Mouse (Mus musculus) forebrain, embryonic 16.5 days (tissue): ENCODE results near the gene Tom1. TPM values are rescaled to one million over a fixed set of nuclear protein-coding genes. Genes with fewer than 3 reads are reported as not detected.

Experiments
- ATAC-seq: fragments of 200-750 bp; cut with Nextera tagmentation; 2 replicates; pipeline ENCODE4 v1.8.0; 2017; ENCODE audit warnings: mild to moderate bottlenecking, moderate library complexity
- H3K27ac ChIP-seq: fragments of 300-500 bp; sonication (generic); 2 replicates; pipeline ENCODE4 v1.5.1; 2014; ENCODE audit warnings: low read length, control low read depth
- H3K27me3 ChIP-seq: fragments of 300-500 bp; sonication (generic); replicated peaks from 2 replicates; pipeline ENCODE4 v1.6.1; 2014; ENCODE audit warnings: low read length; ENCODE audit not compliant: control insufficient read depth, insufficient read depth
- H3K36me3 ChIP-seq: fragments of 300-500 bp; sonication (generic); 2 replicates; pipeline ENCODE4 v1.6.1; 2014; ENCODE audit not compliant: control insufficient read depth, insufficient read depth
- H3K4me1 ChIP-seq: fragments of 300-500 bp; sonication (generic); replicated peaks from 2 replicates; pipeline ENCODE4 v1.6.1; 2014; ENCODE audit warnings: low read length; ENCODE audit not compliant: control insufficient read depth, insufficient read depth
- H3K4me2 ChIP-seq: fragments of 300-500 bp; sonication (generic); 2 replicates; pipeline ENCODE4 v1.6.1; 2014; ENCODE audit warnings: mild to moderate bottlenecking, low read length, control low read depth
- H3K4me3 ChIP-seq: fragments of 300-500 bp; sonication (generic); replicated peaks from 2 replicates; pipeline ENCODE4 v1.5.1; 2014; ENCODE audit warnings: mild to moderate bottlenecking, low read length, control low read depth
- H3K9ac ChIP-seq: fragments of 300-500 bp; sonication (generic); replicated peaks from 2 replicates; pipeline ENCODE4 v1.6.1; 2014; ENCODE audit warnings: low read depth, low read length, control low read depth
- H3K9me3 ChIP-seq: fragments of 300-500 bp; sonication (generic); 2 replicates; pipeline ENCODE4 v1.6.1; 2016; ENCODE audit warnings: low read length; ENCODE audit not compliant: control insufficient read depth
- WGBS: fragments of 180-500 bp; shearing (Covaris S2); extraction: QIAGEN DNeasy Blood & Tissue Kit; methylation state at CpG from one replicate; pipeline ENCODE4 v1.1.7; 2014; 5-methylcytosine and 5-hydroxymethylcytosine counted together
- polyA plus RNA-seq: library from polyadenylated mRNA; unstranded; fragments of >200 nt; fragmentation: Nextera tagmentation; extraction: Ambion mirVana; gene quantifications from 2 replicates; pipeline ENCODE4 v1.2.1, GENCODE M21; 2015

Gene Tom1
- polyA plus RNA-seq, result 13.4 and 17.4 TPM in 2 replicates

DNA sequence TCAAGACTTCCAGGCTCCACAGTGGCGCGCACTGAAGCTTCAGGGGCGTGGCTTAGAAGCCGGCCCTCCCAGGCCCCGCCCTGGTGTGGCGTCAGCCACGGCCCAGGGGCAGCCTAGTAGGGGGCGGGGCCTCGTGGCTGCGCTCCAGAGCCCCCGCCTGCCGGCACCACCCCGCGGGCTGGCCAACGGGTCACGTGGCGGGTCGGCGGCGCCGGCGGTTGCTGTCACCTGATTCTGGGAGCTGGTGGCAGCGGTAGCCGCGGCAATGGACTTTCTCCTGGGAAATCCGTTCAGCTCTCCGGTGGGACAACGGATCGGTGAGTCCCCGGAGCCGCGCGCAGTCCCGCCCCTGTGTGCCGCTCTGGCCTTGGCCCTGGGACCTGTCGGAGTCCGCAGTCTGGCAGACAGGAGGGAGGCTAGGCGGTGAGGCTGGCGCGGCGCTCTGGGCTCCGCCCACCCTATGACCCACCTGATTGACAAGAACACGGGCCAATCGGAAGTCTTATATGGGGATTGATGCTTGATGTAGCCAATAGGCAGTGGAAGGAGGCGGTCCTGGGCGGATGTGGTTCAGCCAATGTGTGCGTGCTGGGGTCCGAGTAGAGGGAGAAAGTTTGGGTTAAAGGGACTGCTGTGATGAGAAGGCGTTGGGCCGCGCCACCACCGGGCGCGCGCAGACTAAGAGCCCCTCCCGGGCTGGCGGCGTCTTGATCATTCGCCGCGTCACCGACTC, at the start of gene Tom1:
Gene Tom1, plus strand, starts transcription at position 195 of the 733 bp plus-strand sequence.
- H3K4me1 ChIP-seq, result peaks cover 7% of the 10 kb centered on the region
- no peaks in the 10 kb centered on the region for H3K27me3 ChIP-seq
- peak within 1 kb of the TSS; percentile 65 for H3K4me2 ChIP-seq
- under 1% methylated on average over 61 of the region's 62 CpGs for WGBS
- H3K9me3 ChIP-seq, result no peaks in the 10 kb centered on the region
- peak within 1 kb of the TSS; percentile 72 for H3K4me3 ChIP-seq
- peak; percentile 99 for ATAC-seq
- peak within 1 kb of the TSS; percentile 71 for H3K27ac ChIP-seq
- H3K36me3 ChIP-seq, result peaks cover 9% of the 10 kb centered on the region; the same call in 1 of the 2 replicates
- peak within 1 kb of the TSS; percentile 74 for H3K9ac ChIP-seq

GRCm38 (mm10) chr8:74987436-74987835, 46.1 kb upstream of the Tom1 start:
- 75% methylated on average over 5 of the region's 5 CpGs for WGBS
- H3K36me3 ChIP-seq, result no peaks in the 10 kb centered on the region
- H3K9ac ChIP-seq, result no peak overlapping the region
- no peak overlapping the region for H3K27ac ChIP-seq
- H3K4me2 ChIP-seq, result no peak overlapping the region
- ATAC-seq, result no peak
- 0 out of 2 replicates have a peak, but pooled peaks cover 2% of the 10 kb centered on the region for H3K27me3 ChIP-seq
- H3K4me3 ChIP-seq, result no peak overlapping the region
- no peaks in the 10 kb centered on the region for H3K9me3 ChIP-seq
- H3K4me1 ChIP-seq, result no peaks in the 10 kb centered on the region

GRCm38 (mm10) chr8:74990021-74990420, 43.5 kb upstream of the Tom1 start:
- H3K4me1 ChIP-seq, result peaks cover 5% of the 10 kb centered on the region
- H3K9ac ChIP-seq, result no peak overlapping the region
- H3K27me3 ChIP-seq, result 0 out of 2 replicates have a peak, but pooled peaks cover 2% of the 10 kb centered on the region
- H3K4me3 ChIP-seq, result no peak overlapping the region
- H3K9me3 ChIP-seq, result no peaks in the 10 kb centered on the region
- H3K27ac ChIP-seq, result no peak overlapping the region
- 20% methylated on average over 15 of the region's 15 CpGs for WGBS
- no peak overlapping the region for H3K4me2 ChIP-seq
- ATAC-seq, result no peak
- H3K36me3 ChIP-seq, result no peaks in the 10 kb centered on the region

DNA sequence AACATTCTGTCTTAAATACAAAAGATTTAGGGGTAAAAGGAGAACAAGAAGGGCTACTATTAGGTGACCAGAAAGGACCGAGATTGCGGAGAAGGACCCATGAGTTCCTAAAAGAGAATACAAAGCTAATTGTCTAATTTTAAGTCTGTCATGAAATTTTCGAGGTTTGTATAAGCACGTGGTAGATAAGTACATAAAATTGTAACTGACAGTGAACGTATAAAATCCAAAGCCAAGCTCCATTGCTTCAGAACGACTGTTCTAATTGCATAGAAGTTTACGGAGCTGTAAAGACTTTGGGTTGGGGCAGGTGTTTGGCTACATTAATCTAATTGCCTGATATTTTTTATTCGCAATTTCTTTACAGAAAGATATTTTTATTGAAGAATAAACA, 40.4 kb upstream of the Tom1 start, which contains the start of gene Hmgxb4:
Gene Hmgxb4, plus strand, starts transcription at position 276 of the 394 bp plus-strand sequence.
- no peaks in the 10 kb centered on the region for H3K36me3 ChIP-seq
- H3K27me3 ChIP-seq, result 0 out of 2 replicates have a peak, but pooled peaks cover 2% of the 10 kb centered on the region
- ATAC-seq, result peak; percentile 14
- H3K4me2 ChIP-seq, result peak within 1 kb of the TSS; percentile 64
- peaks cover 5% of the 10 kb centered on the region for H3K4me1 ChIP-seq
- peak within 1 kb of the TSS; percentile 97 for H3K9ac ChIP-seq
- peak within 1 kb of the TSS; percentile 66 for H3K4me3 ChIP-seq
- no peaks in the 10 kb centered on the region for H3K9me3 ChIP-seq
- peak within 1 kb of the TSS; percentile 95 for H3K27ac ChIP-seq
- 8% methylated on average over 8 of the region's 8 CpGs for WGBS

- H3K4me2 ChIP-seq, result peak overlapping the region; percentile 64
- no peaks in the 10 kb centered on the region for H3K9me3 ChIP-seq
- under 1% methylated on average over 98 of the region's 111 CpGs for WGBS
- H3K4me1 ChIP-seq, result peaks cover 5% of the 10 kb centered on the region
- peak overlapping the region; percentile 66 for H3K4me3 ChIP-seq
- H3K27ac ChIP-seq, result peak overlapping the region; percentile 95
- 0 out of 2 replicates have a peak, but pooled peaks cover 2% of the 10 kb centered on the region for H3K27me3 ChIP-seq
- peak overlapping the region; percentile 97 for H3K9ac ChIP-seq
- peak; percentile 98 for ATAC-seq
- 0 out of 2 replicates have a peak, but pooled peaks cover under 1% of the 10 kb centered on the region for H3K36me3 ChIP-seq
Measured at GRCm38 (mm10) chr8:74993475-74994451, 39.7 kb upstream of the Tom1 start.

DNA sequence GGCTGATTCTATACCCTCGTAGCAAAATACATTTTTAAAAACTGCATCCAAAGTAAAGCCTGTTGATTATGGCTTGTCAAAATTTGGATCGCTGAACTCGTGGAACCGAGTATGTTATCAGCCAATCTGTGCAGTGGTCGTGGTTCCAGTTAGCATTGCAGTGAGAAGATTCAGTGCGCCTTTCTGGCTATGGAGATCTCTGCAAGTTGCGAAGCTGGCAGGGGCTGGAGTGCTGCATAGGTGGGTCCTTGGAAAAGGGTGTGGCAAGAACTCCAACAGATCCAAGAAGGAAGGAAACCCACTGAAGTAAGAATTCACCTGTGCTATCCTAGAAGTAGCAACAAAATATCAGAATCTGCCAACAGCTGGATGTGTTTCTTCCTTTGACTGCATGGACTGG, 39.0 kb upstream of the Tom1 start:
- peaks cover 5% of the 10 kb centered on the region for H3K4me1 ChIP-seq
- no peak overlapping the region for H3K27ac ChIP-seq
- 1% methylated on average over 7 of the region's 7 CpGs for WGBS
- H3K9me3 ChIP-seq, result no peaks in the 10 kb centered on the region
- H3K27me3 ChIP-seq, result 0 out of 2 replicates have a peak, but pooled peaks cover 2% of the 10 kb centered on the region
- H3K4me3 ChIP-seq, result peak overlapping the region; percentile 66
- peak overlapping the region; percentile 97 for H3K9ac ChIP-seq
- H3K4me2 ChIP-seq, result peak overlapping the region; percentile 60
- peaks cover 7% of the 10 kb centered on the region for H3K36me3 ChIP-seq
- no peak for ATAC-seq

DNA sequence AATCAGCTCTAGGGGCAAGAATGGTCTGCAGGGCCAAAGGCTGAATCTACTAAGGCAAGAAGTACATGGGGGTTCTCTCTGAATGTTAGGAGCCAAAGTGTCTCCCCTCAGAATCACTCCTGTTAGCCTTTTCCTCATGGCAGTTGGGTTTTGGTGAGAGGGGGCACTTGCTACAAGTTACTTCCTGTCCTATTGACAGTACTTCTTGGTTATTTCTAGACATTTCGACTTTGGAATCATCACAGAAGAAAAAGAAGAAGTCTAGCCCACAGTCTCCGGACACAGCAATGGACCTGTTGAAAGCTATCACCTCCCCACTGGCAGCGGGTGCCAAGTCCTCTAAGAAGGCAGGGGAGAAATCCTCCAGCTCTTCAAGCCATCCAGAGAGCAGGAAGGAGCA, 33.1 kb upstream of the Tom1 start:
- 98% methylated on average over 3 of the region's 3 CpGs for WGBS
- no peak for ATAC-seq
- Histone ChIP-seq H3K4me1 (no peaks in the 10 kb centered on the region), H3K9me3 (no peaks in the 10 kb centered on the region), H3K4me2 (no peak overlapping the region), H3K27ac (no peak overlapping the region), H3K27me3 (no peaks in the 10 kb centered on the region), H3K36me3 (peaks cover 37% of the 10 kb centered on the region), H3K4me3 (no peak overlapping the region), H3K9ac (no peak overlapping the region)

- Histone ChIP-seq H3K36me3 (peaks cover 16% of the 10 kb centered on the region), H3K9ac (no peak overlapping the region), H3K27me3 (no peaks in the 10 kb centered on the region), H3K4me1 (no peaks in the 10 kb centered on the region), H3K27ac (no peak overlapping the region), H3K4me2 (no peak overlapping the region), H3K9me3 (no peaks in the 10 kb centered on the region), H3K4me3 (no peak overlapping the region)
- 95% methylated on average over 2 of the region's 2 CpGs for WGBS
- no peak for ATAC-seq
Measured at GRCm38 (mm10) chr8:75008826-75009225, 24.7 kb upstream of the Tom1 start.

DNA sequence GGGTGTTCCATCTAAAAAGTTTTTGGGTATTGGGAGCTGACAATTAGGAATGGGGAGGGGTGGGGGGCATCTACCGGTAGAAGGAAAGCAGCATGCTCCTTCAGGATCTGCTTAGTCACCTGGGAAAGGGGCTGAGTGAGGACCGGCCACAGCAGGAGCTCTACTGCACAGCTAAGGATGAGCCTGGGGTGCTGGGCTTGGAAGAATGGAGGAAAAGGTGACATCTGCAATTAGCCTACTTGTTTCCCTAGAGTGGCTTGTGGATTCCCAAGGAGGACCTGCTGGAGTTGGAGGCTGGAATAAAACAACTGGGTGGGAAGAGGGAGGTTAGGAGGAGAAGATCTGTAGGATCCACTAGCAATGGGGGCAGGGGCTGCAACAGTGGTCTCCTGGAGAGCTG, 19.9 kb upstream of the Tom1 start:
- Histone ChIP-seq H3K27ac (no peak overlapping the region), H3K9me3 (no peaks in the 10 kb centered on the region), H3K27me3 (no peaks in the 10 kb centered on the region), H3K4me3 (no peak overlapping the region), H3K36me3 (peaks cover 7% of the 10 kb centered on the region), H3K9ac (no peak overlapping the region), H3K4me1 (no peaks in the 10 kb centered on the region), H3K4me2 (no peak overlapping the region)
- ATAC-seq, result no peak
- WGBS, result 66% methylated on average over 2 of the region's 2 CpGs
